Mouse (Mus musculus) lung, adult 18-20 months (tissue): ENCODE data around the gene Sntg2.

Experiments
- DNase-seq, 2 experiments: peaks; one replicate each; pipeline ENCODE4 v3.0.0; 2022; ENCODE audit warnings: mixed read lengths in 2 of 2

The Sntg2 gene

DNA sequence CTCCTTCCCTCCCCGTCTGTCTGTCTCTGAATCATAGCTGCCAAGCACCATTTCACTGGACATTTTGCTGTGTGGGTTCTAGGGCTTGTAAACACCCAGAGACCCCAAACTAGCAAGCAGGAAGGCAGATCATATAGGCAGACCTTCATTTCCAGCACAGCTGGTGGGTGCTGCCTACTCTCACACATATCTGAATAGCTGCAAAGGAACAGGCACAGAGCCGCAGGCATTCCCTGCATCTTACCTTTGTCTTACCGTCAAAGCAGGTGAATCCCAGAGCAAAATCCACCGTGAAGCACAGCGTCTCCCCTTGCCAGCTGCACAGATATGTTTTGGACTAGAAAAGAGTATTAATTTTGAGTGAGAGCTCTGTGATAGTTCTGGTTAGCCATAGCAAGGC lies 172.1 kb downstream of the Sntg2 start:
- DNase-seq, result no peak

DNA sequence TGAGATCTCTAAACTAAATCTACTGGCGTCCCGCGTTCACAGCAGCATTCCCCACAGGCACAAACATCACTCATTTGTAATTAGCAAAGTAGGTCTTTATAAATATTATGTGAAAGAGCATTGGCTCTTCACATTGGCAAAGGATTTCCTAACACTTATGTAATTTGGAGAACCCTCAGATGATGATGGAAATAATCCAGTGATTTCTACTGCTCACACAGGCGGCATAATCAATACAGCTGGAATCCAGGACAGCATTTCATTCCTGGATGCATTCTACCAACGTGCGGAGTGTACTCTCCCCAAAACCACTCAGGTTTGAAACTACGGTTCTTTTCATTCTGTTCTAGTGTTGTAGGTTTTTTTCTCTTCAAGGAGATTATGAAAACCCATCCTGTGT lies 172.6 kb downstream of the Sntg2 start:
- DNase-seq, result no peak

DNA sequence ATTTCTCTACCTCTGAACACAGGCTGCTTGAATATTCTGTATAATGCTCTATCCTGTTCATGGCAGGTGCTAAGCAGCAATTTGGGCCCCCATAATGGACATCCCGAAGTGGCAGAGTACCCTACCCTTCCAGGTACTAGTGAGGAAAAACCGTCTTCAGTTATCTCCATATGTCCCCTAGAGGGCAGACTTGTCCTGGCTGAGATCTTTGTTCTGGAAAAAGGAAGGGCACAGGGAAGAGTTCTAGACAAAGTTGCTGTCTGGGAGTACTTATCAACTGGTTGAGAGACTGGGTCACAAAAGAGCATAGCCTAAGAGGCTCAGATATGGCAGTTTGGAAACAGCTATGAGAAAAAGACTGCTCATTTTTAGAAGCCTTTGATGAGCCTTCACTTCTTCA lies 173.4 kb downstream of the Sntg2 start:
- DNase-seq, result peak; percentile 6 to 12

DNA sequence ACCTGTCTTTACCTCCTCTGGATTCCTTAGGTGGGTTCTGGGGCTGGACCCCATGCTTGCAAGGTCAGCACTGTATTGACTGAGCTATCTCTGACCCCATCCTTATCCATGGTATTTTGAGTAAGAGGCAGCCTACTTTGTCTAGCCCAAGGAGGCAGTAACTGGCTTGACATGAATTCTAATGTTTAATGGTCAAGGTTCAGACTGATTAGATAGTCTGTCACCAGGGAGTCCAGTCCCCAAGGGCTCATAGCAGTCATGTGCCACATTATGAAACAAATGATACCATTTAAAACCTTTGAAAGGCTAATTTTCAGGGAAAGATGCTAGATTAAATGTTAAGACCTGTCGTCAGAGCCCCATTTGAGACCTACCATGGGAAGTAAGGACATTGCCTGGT lies 174.9 kb downstream of the Sntg2 start:
- no peak for DNase-seq

DNA sequence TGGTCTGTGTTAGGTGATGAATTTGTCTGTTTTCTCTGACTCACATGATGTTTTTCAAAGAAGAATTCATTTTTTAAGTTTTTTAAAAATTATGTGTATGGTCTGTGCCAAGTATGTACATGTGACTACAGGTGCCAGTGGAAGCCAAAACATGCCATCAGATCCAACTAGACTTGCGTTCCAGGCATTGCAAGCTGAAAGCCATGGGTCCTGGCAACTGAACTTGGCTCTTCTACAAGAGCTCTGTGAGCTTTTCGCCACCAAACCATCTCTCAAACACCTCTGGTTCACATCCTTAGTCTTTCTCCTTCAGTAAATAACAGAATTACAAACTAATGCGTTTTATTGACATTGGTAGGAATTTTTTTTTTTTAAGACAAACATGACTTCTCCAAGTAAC lies 191.5 kb downstream of the Sntg2 start:
- DNase-seq, result no peak

DNA sequence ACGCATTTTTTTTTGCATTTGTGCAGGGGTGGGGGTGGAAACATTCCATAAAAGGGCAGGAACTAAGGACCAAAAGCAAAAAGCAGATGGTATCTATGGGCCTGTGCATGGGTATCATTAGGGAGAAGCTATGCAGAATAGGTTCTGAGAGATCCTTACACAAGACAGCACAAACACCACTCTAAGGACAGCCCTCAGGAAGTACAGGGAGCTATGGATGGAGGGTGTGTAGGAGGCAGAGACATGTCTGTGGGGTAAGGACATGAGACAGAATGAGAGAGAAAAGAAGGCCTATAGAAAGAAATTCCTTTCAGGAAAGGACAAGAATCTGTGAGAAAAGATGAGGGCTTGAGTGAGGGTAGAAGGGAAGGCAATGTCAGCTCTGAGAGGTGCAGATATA lies 193.6 kb downstream of the Sntg2 start:
- no peak for DNase-seq

DNA sequence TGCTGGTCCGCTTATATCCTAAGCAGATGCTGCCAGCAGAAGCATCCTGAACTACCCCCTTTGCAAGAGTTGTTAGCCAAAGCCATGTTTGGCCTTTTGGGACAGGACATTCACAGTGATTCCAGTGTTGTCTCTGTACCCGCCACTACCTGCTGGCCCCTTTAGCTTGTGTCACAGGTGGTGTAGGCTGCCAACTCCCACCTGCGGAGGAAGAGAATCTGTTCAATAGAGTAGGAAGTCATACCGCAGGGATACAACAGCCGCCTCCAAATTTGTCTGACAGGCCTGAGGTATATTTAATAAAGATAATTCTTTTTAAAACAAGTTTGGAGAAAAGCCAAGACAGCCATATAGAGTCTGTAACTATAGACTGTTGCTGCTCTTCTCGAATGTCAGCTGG lies 195.2 kb downstream of the Sntg2 start:
- no peak for DNase-seq

DNA sequence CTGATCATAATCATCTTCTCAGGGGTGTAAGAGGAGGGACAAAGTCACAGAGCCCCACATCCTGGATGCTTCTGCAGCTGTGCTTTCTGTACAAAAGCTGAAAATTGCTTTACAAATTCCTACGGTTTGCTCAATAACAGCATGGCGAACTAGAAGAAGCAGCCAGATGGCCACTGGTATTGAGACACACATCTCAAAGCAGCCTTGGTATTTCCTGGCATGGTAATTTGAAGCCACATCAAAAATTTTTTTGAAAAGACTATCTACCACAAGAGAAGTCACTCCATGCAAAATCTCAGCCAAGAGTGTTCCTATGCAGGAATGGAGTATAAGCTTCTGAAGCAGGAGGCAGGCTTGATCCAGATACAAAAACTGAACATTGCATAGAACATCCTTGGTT lies 195.6 kb downstream of the Sntg2 start:
- no peak for DNase-seq

DNA sequence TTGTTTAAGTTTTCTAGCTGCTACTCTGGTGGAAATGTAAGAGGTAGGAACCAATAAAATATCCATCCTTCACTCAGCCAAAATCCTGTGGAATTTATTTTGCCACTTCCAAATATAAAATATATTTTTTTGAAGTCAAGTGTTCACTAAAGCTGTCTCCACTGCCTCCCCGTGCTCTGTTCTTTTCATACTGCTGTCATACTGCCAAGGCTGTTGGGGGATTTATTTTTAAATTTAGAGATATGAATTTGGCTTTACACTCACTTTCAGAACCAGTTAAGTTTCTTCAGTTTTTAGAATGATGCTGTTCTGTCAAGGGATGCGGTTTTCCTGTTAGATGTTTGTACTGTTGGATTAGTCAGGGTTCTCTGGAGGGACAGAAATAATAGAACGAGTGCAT lies 204.7 kb downstream of the Sntg2 start:
- no peak for DNase-seq

DNA sequence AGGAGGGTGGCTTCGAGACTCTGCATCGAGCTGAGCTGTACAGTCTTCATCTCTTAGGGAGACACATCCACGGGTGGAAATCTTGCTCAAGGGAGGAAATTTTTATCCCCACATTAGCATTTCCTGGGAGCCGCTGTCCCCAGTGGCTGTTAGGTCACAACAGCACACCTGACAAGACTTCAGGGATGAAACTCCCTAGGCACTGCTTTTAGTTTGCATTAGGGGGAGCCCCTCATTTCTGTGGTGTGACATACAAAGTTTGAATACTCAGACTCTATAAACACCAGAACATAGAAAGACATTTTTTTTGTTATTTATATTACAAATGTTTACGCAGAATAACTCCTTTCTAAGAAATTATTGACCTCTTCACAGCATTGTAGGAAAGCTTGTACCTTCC lies 208.6 kb downstream of the Sntg2 start:
- no peak for DNase-seq

DNA sequence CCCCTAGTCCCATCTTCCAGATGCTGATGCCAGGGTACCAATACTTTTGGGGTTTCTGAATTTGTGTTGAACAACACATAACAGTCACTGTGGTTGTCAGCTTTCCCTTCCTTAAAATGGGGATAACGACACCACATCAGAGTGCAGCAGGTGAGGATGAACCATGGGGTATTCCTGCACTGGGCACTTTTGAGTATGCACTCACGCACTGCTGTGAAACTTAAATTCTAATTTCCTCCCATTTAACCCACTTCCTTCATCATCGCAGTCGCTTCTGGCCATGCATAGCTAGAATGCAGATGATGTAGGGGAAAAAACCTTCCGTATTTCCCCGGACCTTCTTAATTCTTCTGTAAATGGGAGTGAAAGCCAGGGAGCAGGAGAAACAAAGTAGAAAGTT lies 209.2 kb downstream of the Sntg2 start:
- no peak for DNase-seq

DNA sequence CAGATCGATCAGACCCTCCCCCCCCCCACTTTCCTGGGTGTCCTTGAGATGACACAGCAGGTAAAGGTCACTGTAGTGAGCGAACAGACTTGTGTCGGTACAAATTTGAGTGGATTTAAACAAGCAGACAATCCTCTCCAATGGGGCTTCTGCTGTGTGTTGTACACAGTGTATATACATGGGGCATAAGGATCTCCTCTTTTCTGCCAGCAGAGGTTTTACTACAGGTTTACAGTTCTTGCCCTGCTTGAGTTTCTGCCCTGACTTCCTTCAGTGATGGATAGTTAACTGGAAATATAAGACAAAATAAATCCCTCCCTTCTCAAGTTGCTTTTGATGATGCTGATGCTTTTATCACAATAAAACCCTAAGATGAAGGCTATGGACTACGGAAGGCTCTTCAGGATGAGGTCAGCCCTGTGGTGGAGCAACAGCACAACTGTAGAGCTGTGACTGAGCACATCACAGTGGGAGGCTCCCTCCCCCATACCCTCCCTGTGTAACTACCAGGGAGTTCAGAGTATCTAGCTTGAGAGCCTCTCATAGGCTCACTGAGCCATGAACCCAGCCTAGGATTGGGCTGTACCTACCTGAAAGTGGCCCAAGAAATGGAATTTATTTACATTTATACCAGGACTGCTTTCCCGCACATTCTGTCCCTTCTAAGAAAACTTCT lies 211.3 kb downstream of the Sntg2 start:
- no peak for DNase-seq

DNA sequence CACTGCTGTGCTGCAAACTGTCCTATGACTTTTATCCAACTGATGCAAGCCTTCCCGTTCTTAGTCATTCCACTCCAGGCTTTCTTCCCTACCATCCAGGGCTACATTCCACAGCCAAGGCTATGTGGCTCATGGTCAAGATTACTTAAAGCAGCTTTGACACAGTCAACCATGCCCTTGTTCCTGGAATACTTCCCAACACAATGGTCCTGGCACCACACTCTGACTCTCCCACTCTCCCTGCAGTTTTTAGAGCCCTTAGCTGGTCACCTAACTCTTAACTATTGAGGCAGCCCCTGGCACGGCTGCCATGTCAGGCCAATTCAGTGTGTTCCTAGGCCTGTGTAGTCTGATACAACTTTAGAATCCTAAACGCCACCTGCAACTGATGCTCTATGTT lies 212.7 kb downstream of the Sntg2 start:
- peak in 1 of 2 experiments; percentile 1 for DNase-seq

DNA sequence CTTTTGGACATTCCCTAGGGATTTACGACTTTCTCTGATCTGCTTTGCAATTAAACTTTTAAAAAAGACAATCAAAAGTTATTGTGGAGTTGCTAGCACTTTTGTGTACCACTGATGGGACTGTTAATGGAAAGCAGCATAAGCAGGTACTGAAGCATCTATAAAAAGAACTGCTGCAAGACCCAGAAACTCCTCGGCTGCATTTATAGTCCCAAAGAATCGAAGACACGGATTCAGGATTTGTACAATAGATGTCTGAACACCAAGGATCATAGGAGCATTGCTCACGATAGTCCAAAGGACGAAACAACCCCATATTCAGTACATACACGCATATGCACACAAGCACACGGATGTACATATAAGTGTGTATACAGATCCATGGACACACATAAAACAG lies 213.4 kb downstream of the Sntg2 start:
- DNase-seq, result no peak

DNA sequence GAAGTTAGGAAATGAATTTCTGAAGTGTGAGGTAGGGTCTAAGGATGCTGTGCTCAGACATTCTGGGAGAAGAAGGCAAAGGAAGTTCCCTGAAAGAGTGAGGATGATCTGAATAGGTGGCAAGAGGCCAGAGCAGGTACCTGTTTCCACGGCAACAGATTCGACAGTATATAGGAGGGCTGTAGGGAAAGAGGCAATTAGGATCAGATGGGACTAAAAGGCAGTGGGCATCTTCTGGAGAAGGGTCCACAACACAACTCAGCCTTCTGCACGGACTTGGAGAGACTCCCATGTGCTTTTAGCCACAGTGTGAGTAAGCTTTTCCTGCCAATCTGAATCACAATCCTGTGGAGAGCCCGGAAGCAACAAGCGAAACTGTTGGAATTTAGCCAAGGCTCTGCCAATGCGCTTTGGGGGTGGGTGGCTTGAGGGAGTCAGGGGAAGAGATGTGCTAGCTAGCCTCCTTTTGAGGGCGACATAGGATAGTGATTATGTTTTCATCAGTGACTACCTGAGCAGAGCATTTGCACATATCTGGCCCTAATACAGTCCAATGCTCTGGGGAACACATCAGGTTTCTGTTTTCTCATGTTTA lies 219.0 kb downstream of the Sntg2 start:
- DNase-seq, result no peak

DNA sequence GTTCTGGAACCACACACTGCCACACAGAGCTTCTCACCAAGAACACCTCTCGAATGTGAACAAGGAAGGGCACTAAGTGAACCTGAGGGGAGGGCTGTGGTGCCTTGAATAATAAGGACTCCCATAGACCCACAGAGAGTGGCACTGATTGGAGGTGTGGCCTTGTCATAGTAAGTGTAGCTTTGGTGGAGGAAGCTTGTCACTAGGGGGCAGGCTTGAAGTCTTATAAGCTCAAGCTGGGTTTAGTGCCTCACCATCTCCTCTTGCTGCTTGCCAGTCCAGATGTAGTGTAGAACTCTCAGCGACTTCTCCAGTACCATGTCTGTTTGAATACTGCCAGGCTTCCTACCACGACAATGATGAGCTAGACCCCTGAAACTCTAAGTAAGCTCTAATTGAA lies 231.1 kb downstream of the Sntg2 start:
- DNase-seq, result peak; percentile 9 to 26

DNA sequence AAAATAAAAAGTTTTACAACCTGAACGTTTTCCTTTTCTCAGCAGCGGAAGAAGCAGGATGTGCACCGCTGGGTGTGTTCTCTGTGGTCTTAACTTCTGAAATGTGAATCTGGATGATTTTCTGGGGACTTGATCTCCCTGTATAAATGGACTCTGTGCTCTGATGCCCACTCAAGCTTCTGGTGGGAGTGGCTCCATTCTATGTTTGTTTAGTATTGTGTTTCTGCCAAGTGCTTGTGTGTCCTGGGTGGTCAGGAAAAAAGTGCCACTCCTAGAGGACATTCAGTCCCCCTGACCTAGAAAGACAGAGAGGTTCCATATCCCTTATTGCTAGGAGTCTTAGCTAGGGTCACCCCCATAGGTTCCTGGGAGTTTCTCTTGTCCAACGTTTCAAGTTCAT lies 240.7 kb downstream of the Sntg2 start, which contains the start of gene Tpo:
Gene Tpo, minus strand, starts transcription at position 101 of the 400 bp plus-strand sequence.
- DNase-seq, result no peak

DNA sequence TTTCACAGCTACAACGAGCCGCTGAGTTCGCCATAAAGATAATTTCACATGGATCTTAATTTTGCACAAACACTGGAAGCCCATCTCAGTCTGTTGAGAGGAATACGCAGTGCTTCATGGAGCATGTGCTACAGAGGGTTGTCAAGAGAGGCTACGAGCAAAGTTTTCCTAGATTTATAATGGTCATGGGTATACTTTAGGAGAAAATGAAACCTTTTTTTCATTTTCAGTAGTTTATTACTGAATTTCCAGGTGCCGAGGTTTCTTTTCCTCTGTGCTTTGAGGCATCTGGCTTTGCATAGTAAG lies 243.8 kb downstream of the Sntg2 start:
- no peak for DNase-seq

DNA sequence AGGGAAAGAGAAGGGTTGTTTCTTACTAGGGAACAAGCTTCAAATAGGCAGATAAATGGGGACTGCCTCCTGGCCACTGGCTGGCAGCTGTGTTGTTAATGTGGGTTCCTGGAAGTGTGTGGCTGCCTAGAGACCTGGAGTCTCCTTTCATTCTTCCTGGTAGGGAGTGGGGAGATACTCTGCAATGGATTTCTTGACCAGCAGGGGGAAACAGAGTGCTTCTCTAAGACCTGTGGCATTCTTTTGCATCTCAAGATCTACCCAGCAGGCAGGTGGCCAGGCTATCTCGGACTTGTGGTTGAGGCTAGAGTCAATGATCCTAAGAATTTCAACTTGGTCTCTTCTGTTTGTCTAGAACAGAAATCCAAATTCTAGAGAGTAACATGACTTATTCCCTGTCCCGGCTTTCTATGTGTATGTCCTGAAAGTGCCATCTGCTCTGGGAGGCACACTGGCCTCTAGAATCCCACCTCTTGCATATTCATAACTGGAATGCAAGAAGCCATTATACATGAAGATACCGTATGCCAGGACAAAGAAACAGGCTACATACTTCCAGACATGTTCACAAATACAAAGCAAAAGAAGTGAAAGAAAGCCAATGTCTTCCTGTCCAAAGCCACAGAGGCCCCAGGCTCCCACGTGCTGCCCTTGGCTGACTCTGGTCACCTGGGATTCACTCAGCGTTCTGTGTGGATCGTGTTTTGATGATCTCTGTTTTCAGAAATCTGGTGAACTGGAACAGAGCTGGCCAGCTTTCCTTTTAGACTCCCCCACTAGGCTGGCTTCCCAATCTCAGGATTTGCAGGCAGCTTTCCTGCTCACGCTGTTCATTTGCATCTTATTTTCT lies 244.4 kb downstream of the Sntg2 start:
- peak; percentile 43 to 62 for DNase-seq
